Mouse (Mus musculus): ENCODE measurements around the gene Spindoc. TPM values are rescaled to one million over a fixed set of nuclear protein-coding genes. Genes with fewer than 3 reads are reported as not detected.

Spindoc gene
- polyA plus RNA-seq, 1 experiment from 2014 or later, result 28.3 TPM

DNA sequence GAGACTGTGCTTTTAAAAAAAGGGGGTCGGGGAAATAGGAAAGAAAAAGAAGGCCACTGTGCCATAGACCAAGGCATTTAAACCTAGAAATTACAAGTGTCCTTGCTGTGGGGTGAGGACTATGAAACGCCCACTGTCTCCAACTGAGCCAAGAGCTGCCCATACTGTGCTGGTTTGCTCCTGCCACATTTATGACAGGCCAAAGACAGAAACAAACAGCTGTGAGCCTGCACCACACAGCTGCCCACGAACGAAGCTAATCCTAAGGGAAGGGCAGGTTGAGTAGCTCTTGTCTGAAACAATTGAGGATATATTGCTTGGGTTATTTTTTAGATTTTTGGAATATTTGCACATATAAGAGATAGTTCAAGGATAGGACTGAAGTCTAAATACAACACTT lies 66.0 kb downstream of the Spindoc start:
- 70% methylated on average over 4 of the region's 4 CpGs for WGBS
- no peak for ATAC-seq (ENCODE audit: borderline replicate concordance, extremely low read depth, low FRiP score, low TSS enrichment)

DNA sequence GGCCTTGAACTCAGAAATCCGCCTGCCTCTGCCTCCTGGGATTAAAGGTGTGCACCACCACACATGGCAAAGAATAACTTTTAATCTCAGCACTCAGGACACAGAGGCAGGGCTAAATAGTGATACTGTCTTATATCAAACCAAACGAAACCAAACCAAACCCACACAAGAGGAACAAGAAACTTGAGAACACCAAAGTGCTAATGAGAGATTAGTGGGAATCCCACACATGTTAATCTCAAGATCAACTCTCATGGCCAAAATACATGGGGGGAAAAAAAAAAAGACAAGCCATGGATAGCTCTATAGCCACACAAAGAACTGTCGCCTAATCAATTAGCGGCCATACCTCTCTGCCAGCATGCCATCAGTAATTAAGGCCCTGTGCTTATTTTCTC lies 67.2 kb downstream of the Spindoc start:
- WGBS, result 86% methylated on average over 4 of the region's 4 CpGs
- H3K27ac ChIP-seq, result no peak overlapping the region
- H3K27me3 ChIP-seq, result no peaks in the 10 kb centered on the region
- no peak overlapping the region for H3K4me2 ChIP-seq
- no peaks in the 10 kb centered on the region for H3K36me3 ChIP-seq
- H3K4me1 ChIP-seq, result peaks cover 36% of the 10 kb centered on the region
- no peak overlapping the region for H3K4me3 ChIP-seq
- ATAC-seq (ENCODE audit: borderline replicate concordance, extremely low read depth, low FRiP score, low TSS enrichment), result no peak
- no peak overlapping the region for H3K9ac ChIP-seq
- H3K9me3 ChIP-seq, result no peaks in the 10 kb centered on the region

More for the DNA sequence above, 66.0 kb downstream of the Spindoc start:
- Histone ChIP-seq H3K4me3 (no peak overlapping the region), H3K36me3 (no peaks in the 10 kb centered on the region), H3K9me3 (no peaks in the 10 kb centered on the region), H3K27ac (no peak overlapping the region), H3K4me1 (peaks cover 25% of the 10 kb centered on the region), H3K4me2 (no peak overlapping the region), H3K27me3 (no peaks in the 10 kb centered on the region), H3K9ac (no peak overlapping the region)

DNA sequence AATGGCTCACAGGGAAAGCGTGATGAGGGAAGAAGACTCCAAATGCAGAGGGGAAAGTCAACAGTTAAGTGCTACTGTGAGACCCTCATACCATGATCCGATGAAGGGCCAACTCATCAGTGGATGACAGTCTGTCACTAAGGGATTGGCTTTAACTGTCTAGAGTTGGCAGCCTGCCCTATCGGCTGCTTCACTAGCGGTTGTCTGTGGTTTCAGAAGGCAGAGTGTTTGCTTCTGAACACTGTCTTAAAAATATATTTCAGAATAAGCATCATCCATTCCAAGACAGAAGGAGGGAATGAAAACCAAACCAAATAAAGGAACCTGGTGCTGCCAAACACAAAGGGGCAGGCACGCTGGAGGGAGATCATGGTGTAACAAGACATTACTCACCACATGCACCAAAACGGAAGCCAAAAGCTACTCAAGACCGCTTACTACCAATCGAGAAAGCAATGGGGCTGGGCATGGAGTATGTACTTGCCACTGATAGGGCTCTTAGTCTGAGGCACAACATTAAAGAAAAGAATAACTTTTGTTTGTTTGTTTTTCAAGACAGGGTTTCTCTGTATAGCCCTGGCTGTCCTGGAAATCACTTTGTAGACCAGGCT lies 67.7 kb downstream of the Spindoc start:
- no peak for ATAC-seq (ENCODE audit: borderline replicate concordance, extremely low read depth, low FRiP score, low TSS enrichment)
- no peaks in the 10 kb centered on the region for H3K36me3 ChIP-seq
- no peak overlapping the region for H3K9ac ChIP-seq
- no peak overlapping the region; the same call in 1 of the 2 replicates for H3K27ac ChIP-seq
- H3K4me2 ChIP-seq, result no peak overlapping the region
- H3K9me3 ChIP-seq, result no peaks in the 10 kb centered on the region
- 52% methylated on average over 8 of the region's 8 CpGs for whole genome bisulfite sequencing
- H3K4me1 ChIP-seq, result peaks cover 40% of the 10 kb centered on the region
- H3K4me3 ChIP-seq, result no peak overlapping the region
- no peaks in the 10 kb centered on the region for H3K27me3 ChIP-seq

DNA sequence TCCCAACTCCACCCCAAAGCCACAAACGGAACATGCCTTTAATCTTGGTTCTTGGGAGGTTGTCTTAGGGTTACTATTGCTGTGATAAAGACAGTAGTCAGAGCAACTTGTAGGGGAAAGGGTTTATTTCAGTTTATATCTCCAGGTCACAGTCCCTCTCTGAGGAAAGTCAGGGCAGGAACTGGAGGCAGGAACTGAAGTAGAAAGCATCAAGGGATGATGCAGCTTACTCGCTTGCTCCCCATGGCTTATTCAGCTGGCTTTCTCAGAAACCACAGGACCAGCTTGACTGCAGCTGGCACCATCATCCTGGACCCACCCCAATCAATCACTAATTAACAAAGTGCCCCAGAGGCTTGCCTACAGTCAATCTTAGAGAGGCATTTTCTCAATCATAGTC lies 69.1 kb downstream of the Spindoc start:
- 76% methylated on average over 2 of the region's 2 CpGs for WGBS
- peaks cover 52% of the 10 kb centered on the region for H3K4me1 ChIP-seq
- no peaks in the 10 kb centered on the region for H3K36me3 ChIP-seq
- no peak overlapping the region for H3K9ac ChIP-seq
- no peak overlapping the region for H3K27ac ChIP-seq
- ATAC-seq (ENCODE audit: borderline replicate concordance, extremely low read depth, low FRiP score, low TSS enrichment), result no peak
- no peaks in the 10 kb centered on the region for H3K9me3 ChIP-seq
- no peak overlapping the region for H3K4me2 ChIP-seq
- no peak overlapping the region for H3K4me3 ChIP-seq
- H3K27me3 ChIP-seq, result no peaks in the 10 kb centered on the region

DNA sequence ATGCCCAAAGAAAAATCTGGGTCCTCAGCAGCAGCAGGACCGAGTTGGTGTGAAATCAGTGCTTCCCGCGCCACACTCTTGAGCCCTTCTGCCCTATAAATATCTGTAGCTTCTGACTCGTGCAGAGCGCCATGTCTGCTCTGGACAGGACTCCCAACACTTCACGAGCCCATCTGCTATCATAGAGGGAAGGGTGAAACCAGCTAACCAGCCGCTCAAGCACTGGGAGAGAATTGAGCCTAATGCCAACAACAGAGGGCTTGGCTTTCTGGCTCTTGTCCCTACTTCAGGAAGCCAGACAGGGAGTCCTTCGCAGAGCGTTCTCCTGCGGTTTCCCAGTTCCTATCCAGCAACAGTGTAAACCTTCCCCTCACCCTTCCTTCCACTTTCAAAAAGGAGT lies 71.5 kb downstream of the Spindoc start:
- Histone ChIP-seq H3K27me3 (no peaks in the 10 kb centered on the region), H3K27ac (peak overlapping the region; percentile 94), H3K4me1 (peaks cover 75% of the 10 kb centered on the region), H3K4me3 (no peak overlapping the region), H3K9ac (0 out of 2 replicates have a peak overlapping the region, but pooled peaks have one; percentile 10), H3K36me3 (no peaks in the 10 kb centered on the region), H3K4me2 (peak overlapping the region; percentile 38), H3K9me3 (no peaks in the 10 kb centered on the region)
- 30% methylated on average over 10 of the region's 10 CpGs for WGBS
- no peak for ATAC-seq (ENCODE audit: borderline replicate concordance, extremely low read depth, low FRiP score, low TSS enrichment)

DNA sequence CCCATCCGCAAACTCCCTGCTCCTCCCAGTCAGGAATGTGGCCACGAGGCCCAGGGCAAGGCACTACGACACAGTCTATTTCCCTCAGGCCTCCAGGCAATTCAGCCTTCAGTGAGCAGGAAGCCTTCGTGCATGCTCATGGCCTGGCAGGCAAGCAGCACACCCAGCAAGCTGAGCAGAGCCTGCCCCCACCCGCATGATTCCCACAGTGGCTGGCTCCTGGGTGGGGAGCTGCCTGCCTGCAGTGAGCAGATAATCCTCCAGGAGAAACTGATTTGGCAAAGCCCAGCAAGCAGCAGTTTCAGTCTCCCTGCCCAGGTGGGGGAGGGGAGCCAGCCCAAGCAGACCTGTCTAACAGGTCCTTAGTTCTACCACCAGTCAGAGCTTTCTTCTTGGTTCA lies 72.1 kb downstream of the Spindoc start:
- H3K4me2 ChIP-seq, result peak overlapping the region; percentile 34
- peaks cover 79% of the 10 kb centered on the region for H3K4me1 ChIP-seq
- WGBS, result 27% methylated on average over 5 of the region's 5 CpGs

DNA sequence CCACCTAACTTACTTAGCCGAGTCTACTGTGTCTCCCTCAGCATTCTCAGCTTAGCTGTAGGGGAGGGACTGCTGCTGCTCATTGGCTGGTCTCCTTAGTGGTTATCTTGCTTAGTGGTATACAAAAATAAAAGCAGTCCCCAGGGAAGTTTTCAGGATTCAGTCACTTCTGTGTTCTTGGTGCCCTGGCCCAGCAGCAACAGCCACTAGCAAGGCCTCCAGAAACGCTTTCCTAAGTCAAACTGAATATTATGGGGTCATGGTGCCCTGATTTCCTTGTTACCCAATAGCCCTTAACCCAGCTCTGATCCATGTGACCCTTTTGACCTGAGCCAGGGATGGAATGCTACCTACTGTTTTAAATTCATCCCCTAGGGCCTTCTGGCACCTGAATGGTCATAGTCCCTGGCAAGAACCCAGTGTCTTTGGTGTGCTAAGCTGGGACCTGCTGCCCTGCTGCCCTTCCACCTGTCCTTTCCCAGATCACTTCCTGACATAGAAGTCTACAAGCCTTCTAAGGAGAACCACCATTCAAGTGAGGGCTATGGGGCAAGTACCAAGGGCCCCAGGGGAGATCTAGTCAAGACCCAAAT lies 73.0 kb downstream of the Spindoc start:
- no peak overlapping the region for H3K9ac ChIP-seq
- no peaks in the 10 kb centered on the region for H3K36me3 ChIP-seq
- H3K4me1 ChIP-seq, result peaks cover 77% of the 10 kb centered on the region
- H3K9me3 ChIP-seq, result no peaks in the 10 kb centered on the region
- no peak for ATAC-seq (ENCODE audit: borderline replicate concordance, extremely low read depth, low FRiP score, low TSS enrichment)
- H3K4me2 ChIP-seq, result no peak overlapping the region
- peak overlapping the region; percentile 94 for H3K27ac ChIP-seq
- 61% methylated on average over 2 of the region's 2 CpGs for WGBS
- H3K27me3 ChIP-seq, result no peaks in the 10 kb centered on the region
- H3K4me3 ChIP-seq, result no peak overlapping the region

More for the DNA sequence above, 72.1 kb downstream of the Spindoc start:
- no peaks in the 10 kb centered on the region for H3K27me3 ChIP-seq
- no peaks in the 10 kb centered on the region for H3K36me3 ChIP-seq
- H3K4me3 ChIP-seq, result no peak overlapping the region
- peak overlapping the region; percentile 27; the same call in 1 of the 2 replicates for H3K9ac ChIP-seq
- peak overlapping the region; percentile 94 for H3K27ac ChIP-seq
- ATAC-seq (ENCODE audit: borderline replicate concordance, extremely low read depth, low FRiP score, low TSS enrichment), result peak; percentile 74
- no peaks in the 10 kb centered on the region for H3K9me3 ChIP-seq

DNA sequence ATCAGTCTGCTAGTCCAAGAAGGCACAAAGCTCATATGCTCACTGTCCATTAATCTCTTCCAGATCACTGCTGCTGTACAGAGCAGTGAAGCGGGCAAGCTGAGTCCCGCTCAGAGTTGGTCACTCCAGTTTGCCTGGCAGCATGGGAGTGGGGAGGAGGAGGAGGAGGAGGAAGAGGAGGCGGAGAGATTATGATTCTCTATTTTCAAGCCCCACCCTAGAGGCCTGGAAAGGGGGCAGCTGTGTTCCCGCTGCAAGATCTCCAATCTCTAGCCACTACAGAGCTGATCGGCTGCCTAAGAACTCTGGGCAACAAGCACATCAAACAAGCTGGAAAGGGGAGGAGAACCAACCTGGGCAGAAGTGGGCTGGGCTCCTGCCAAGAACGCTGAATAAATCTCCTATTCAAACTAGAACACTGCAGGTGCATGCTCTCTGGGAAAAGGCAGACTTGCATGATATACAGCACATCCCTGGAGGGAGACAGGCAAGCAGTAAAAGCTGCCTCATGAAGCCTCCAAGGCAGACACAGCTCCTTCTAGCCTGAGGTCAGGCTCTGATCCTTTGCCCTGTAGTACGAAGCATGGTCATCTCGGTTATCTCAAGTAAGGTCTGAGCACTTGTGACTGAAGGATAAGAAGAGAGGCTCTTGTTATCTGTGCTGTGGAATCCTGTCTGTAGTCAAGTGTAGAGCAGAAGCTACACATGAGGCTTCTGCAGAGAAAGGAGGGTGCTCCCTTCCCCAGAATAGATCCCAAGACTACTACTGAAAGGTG lies 74.6 kb downstream of the Spindoc start:
- 37% methylated on average over 8 of the region's 8 CpGs for WGBS
- ATAC-seq (ENCODE audit: borderline replicate concordance, extremely low read depth, low FRiP score, low TSS enrichment), result peak; percentile 65
- peak overlapping the region; percentile 5; the same call in 1 of the 2 replicates for H3K4me2 ChIP-seq
- no peak overlapping the region for H3K4me3 ChIP-seq
- H3K27ac ChIP-seq, result peak overlapping the region; percentile 75
- H3K4me1 ChIP-seq, result peaks cover 72% of the 10 kb centered on the region
- no peaks in the 10 kb centered on the region for H3K27me3 ChIP-seq
- H3K9me3 ChIP-seq, result no peaks in the 10 kb centered on the region
- H3K36me3 ChIP-seq, result no peaks in the 10 kb centered on the region
- no peak overlapping the region for H3K9ac ChIP-seq

DNA sequence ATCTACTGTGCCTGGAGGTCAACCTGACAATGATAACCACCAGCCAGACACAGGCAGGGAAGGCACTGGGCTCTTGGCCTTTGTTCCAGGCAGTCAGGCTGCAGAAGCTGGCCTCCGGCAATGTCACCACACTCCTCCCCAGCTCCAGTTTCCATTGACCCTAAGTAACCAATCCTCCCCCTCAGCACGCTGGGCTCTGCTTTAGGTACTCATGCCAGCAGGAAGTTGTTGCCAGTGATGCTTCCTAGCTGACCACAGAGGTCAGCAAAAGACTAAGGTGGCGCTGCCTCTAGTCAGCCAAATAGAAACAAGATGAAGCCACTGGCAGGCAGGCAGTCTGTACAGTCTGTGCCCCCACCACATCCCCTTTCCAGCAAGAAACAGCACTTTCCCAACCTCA lies 75.8 kb downstream of the Spindoc start:
- Histone ChIP-seq H3K36me3 (no peaks in the 10 kb centered on the region), H3K9ac (no peak overlapping the region), H3K4me1 (peaks cover 79% of the 10 kb centered on the region), H3K27ac (peak overlapping the region; percentile 75), H3K4me2 (no peak overlapping the region), H3K27me3 (no peaks in the 10 kb centered on the region), H3K4me3 (no peak overlapping the region), H3K9me3 (no peaks in the 10 kb centered on the region)
- 49% methylated on average over 3 of the region's 3 CpGs for WGBS
- ATAC-seq (ENCODE audit: borderline replicate concordance, extremely low read depth, low FRiP score, low TSS enrichment), result no peak

DNA sequence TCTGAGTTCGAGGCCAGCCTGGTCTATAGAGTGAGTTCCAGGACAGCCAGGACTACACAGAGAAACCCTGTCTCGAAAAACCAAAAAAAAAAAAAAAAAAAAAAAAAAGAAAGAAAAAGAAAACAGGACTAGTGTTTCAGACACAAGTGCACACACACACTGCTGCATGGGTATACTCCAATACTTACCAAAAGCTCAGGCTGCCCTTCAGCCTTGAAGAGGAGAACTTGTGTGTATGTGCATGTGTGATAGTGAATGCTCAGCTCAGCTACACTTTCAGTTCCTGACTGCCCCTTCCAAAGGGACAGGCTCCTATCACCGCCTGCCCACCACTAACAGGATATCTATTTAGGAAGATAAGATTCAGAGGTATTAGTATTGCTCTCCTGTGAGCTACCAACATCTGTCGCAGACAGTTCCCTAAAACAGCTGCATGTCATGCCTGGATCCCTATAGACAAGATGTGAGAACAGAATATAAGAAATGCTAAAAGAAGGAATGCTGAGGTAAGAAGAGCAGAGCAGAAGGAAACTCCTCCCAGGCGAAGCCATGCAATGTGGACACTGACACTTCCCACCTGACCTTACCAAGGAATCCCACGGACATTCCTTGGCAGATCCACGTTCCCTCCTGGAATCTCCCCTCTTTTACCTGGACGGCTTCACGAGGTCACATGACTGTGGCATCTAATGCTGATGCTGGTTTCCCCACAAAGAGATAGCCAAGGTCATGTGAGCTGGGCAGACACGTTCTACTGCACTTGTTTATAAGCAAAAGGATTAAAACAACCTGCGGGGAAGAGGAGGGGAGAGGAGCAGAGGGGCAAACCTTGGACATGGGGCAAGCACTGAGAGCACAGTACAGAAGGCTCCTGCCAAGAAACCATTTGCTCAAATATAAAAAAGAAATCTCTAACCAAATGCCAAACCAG lies 77.1 kb downstream of the Spindoc start:
- WGBS, result 62% methylated on average over 11 of the region's 11 CpGs
- H3K4me3 ChIP-seq, result no peak overlapping the region
- H3K36me3 ChIP-seq, result no peaks in the 10 kb centered on the region
- no peak for ATAC-seq (ENCODE audit: borderline replicate concordance, extremely low read depth, low FRiP score, low TSS enrichment)
- H3K4me1 ChIP-seq, result peaks cover 72% of the 10 kb centered on the region
- no peaks in the 10 kb centered on the region for H3K9me3 ChIP-seq
- H3K27me3 ChIP-seq, result no peaks in the 10 kb centered on the region
- H3K9ac ChIP-seq, result no peak overlapping the region
- H3K4me2 ChIP-seq, result no peak overlapping the region
- H3K27ac ChIP-seq, result peak overlapping the region; percentile 75

DNA sequence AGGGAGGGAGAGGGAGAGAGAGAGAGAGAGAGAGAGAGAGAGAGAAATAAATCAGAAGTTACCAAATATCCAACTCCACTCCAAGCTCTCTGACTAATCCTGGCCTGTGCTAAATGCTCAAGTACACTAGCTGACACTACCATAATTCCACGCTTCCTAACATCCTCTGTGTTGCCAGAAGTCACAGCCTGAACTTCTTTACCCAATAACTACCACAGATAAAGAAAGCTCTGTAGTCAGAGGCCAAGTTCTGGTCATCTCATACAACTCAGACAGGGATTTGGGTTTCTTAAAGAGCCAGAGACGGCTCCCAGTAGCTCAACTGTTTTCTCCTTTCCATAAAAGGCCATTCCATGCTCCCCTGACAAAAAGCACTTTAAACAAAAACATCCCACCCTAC lies 78.0 kb downstream of the Spindoc start:
- Histone ChIP-seq H3K36me3 (no peaks in the 10 kb centered on the region), H3K27me3 (no peaks in the 10 kb centered on the region), H3K4me3 (no peak overlapping the region), H3K4me1 (peaks cover 64% of the 10 kb centered on the region), H3K4me2 (no peak overlapping the region), H3K9me3 (no peaks in the 10 kb centered on the region), H3K9ac (no peak overlapping the region), H3K27ac (no peak overlapping the region)
- WGBS, result 56% methylated on average over 2 of the region's 2 CpGs
- ATAC-seq (ENCODE audit: borderline replicate concordance, extremely low read depth, low FRiP score, low TSS enrichment), result no peak

Measured in lung, embryonic 15.5 days (tissue).